Mouse (Mus musculus): ENCODE results near the gene Stx5a. TPM values are rescaled to one million over a fixed set of nuclear protein-coding genes. Genes with fewer than 3 reads are reported as not detected.

Stx5a gene
- polyA plus RNA-seq, 1 experiment from 2014 or later, result 162 TPM

- Histone ChIP-seq H3K4me2 (ENCODE audit: low read depth, low read length) (no peak overlapping the region), H3K4me3 (ENCODE audit: low read length) (no peak overlapping the region), H3K27me3 (ENCODE audit: control insufficient read depth, insufficient read depth, low read depth, low read length) (no peaks in the 10 kb centered on the region), H3K36me3 (ENCODE audit: control insufficient read depth, insufficient read depth, low read length) (peaks cover 34% of the 10 kb centered on the region), H3K4me1 (replicated peaks; ENCODE audit: control insufficient read depth, insufficient read depth, low read length) (peaks cover 22% of the 10 kb centered on the region), H3K9ac (ENCODE audit: low read length) (no peak overlapping the region), H3K27ac (ENCODE audit: low read length) (no peak overlapping the region), H3K9me3 (ENCODE audit: control insufficient read depth, low read length) (no peaks in the 10 kb centered on the region)
- ATAC-seq (ENCODE audit: low read depth), result no peak
- WGBS, result 92% methylated on average over 7 of the region's 7 CpGs
Observed at GRCm38 (mm10) chr19:8706930-8707329, 34.3 kb upstream of the Stx5a start.

- peaks cover 30% of the 10 kb centered on the region for H3K4me1 ChIP-seq (replicated peaks; ENCODE audit: control insufficient read depth, insufficient read depth, low read length)
Observed at GRCm38 (mm10) chr19:8708954-8709353, 32.3 kb upstream of the Stx5a start.

GRCm38 (mm10) chr19:8710057-8710456 lies 31.2 kb upstream of the Stx5a start:
- Histone ChIP-seq H3K9ac (ENCODE audit: low read length) (no peak overlapping the region), H3K4me1 (replicated peaks; ENCODE audit: control insufficient read depth, insufficient read depth, low read length) (peaks cover 34% of the 10 kb centered on the region), H3K9me3 (ENCODE audit: control insufficient read depth, low read length) (no peaks in the 10 kb centered on the region), H3K4me2 (ENCODE audit: low read depth, low read length) (no peak overlapping the region), H3K27me3 (ENCODE audit: control insufficient read depth, insufficient read depth, low read depth, low read length) (no peaks in the 10 kb centered on the region), H3K27ac (ENCODE audit: low read length) (peak overlapping the region; percentile 37), H3K36me3 (ENCODE audit: control insufficient read depth, insufficient read depth, low read length) (peaks cover 34% of the 10 kb centered on the region), H3K4me3 (ENCODE audit: low read length) (no peak overlapping the region)
- WGBS, result 86% methylated on average over 2 of the region's 2 CpGs
- no peak for ATAC-seq (ENCODE audit: low read depth)

More at GRCm38 (mm10) chr19:8708954-8709353, 32.3 kb upstream of the Stx5a start:
- no peak for ATAC-seq (ENCODE audit: low read depth)
- no peak overlapping the region for H3K4me2 ChIP-seq (ENCODE audit: low read depth, low read length)
- H3K27me3 ChIP-seq (ENCODE audit: control insufficient read depth, insufficient read depth, low read depth, low read length), result no peaks in the 10 kb centered on the region
- no peak overlapping the region for H3K4me3 ChIP-seq (ENCODE audit: low read length)
- H3K9ac ChIP-seq (ENCODE audit: low read length), result no peak overlapping the region
- WGBS, result 84% methylated on average over 8 of the region's 8 CpGs
- H3K36me3 ChIP-seq (ENCODE audit: control insufficient read depth, insufficient read depth, low read length), result peaks cover 34% of the 10 kb centered on the region
- H3K9me3 ChIP-seq (ENCODE audit: control insufficient read depth, low read length), result no peaks in the 10 kb centered on the region
- no peak overlapping the region for H3K27ac ChIP-seq (ENCODE audit: low read length)

- peaks cover 31% of the 10 kb centered on the region for H3K36me3 ChIP-seq (ENCODE audit: control insufficient read depth, insufficient read depth, low read length)
- peak overlapping the region; percentile 82 for H3K4me2 ChIP-seq (ENCODE audit: low read depth, low read length)
- no peak for ATAC-seq (ENCODE audit: low read depth)
- 47% methylated on average over 4 of the region's 4 CpGs for WGBS
- peaks cover 34% of the 10 kb centered on the region for H3K4me1 ChIP-seq (replicated peaks; ENCODE audit: control insufficient read depth, insufficient read depth, low read length)
- H3K9me3 ChIP-seq (ENCODE audit: control insufficient read depth, low read length), result no peaks in the 10 kb centered on the region
- H3K27ac ChIP-seq (ENCODE audit: low read length), result peak overlapping the region; percentile 94; the same call in 1 of the 2 replicates
- peak overlapping the region; percentile 91 for H3K9ac ChIP-seq (ENCODE audit: low read length)
- H3K27me3 ChIP-seq (ENCODE audit: control insufficient read depth, insufficient read depth, low read depth, low read length), result no peaks in the 10 kb centered on the region
- H3K4me3 ChIP-seq (ENCODE audit: low read length), result peak overlapping the region; percentile 89
Observed at GRCm38 (mm10) chr19:8711506-8711905, 29.7 kb upstream of the Stx5a start.

GRCm38 (mm10) chr19:8711949-8712869 lies 29.0 kb upstream of the Stx5a start:
- Histone ChIP-seq H3K27ac (ENCODE audit: low read length) (peak overlapping the region; percentile 94), H3K36me3 (ENCODE audit: control insufficient read depth, insufficient read depth, low read length) (peaks cover 29% of the 10 kb centered on the region), H3K9me3 (ENCODE audit: control insufficient read depth, low read length) (no peaks in the 10 kb centered on the region), H3K27me3 (ENCODE audit: control insufficient read depth, insufficient read depth, low read depth, low read length) (no peaks in the 10 kb centered on the region), H3K4me2 (ENCODE audit: low read depth, low read length) (peak overlapping the region; percentile 82), H3K4me1 (replicated peaks; ENCODE audit: control insufficient read depth, insufficient read depth, low read length) (peaks cover 34% of the 10 kb centered on the region), H3K4me3 (ENCODE audit: low read length) (peak overlapping the region; percentile 89), H3K9ac (ENCODE audit: low read length) (peak overlapping the region; percentile 91)
- WGBS, result 41% methylated on average over 10 of the region's 10 CpGs
- ATAC-seq (ENCODE audit: low read depth), result no peak

GRCm38 (mm10) chr19:8712870-8713305 lies 28.3 kb upstream of the Stx5a start:
- Histone ChIP-seq H3K9ac (ENCODE audit: low read length) (peak overlapping the region; percentile 91), H3K36me3 (ENCODE audit: control insufficient read depth, insufficient read depth, low read length) (peaks cover 24% of the 10 kb centered on the region), H3K9me3 (ENCODE audit: control insufficient read depth, low read length) (no peaks in the 10 kb centered on the region), H3K27me3 (ENCODE audit: control insufficient read depth, insufficient read depth, low read depth, low read length) (no peaks in the 10 kb centered on the region), H3K4me3 (ENCODE audit: low read length) (peak overlapping the region; percentile 89), H3K27ac (ENCODE audit: low read length) (peak overlapping the region; percentile 94), H3K4me1 (replicated peaks; ENCODE audit: control insufficient read depth, insufficient read depth, low read length) (peaks cover 34% of the 10 kb centered on the region), H3K4me2 (ENCODE audit: low read depth, low read length) (peak overlapping the region; percentile 82)
- ATAC-seq (ENCODE audit: low read depth), result peak; percentile 75
- WGBS, result under 1% methylated on average over 13 of the region's 13 CpGs

GRCm38 (mm10) chr19:8713306-8713996 lies 27.8 kb upstream of the Stx5a start:
- under 1% methylated on average over 50 of the region's 51 CpGs for WGBS
- H3K27me3 ChIP-seq (ENCODE audit: control insufficient read depth, insufficient read depth, low read depth, low read length), result no peaks in the 10 kb centered on the region
- H3K36me3 ChIP-seq (ENCODE audit: control insufficient read depth, insufficient read depth, low read length), result peaks cover 18% of the 10 kb centered on the region
- ATAC-seq (ENCODE audit: low read depth), result peak; percentile 94
- H3K4me3 ChIP-seq (ENCODE audit: low read length), result peak overlapping the region; percentile 89
- H3K27ac ChIP-seq (ENCODE audit: low read length), result peak overlapping the region; percentile 94
- H3K9me3 ChIP-seq (ENCODE audit: control insufficient read depth, low read length), result no peaks in the 10 kb centered on the region
- peak overlapping the region; percentile 91 for H3K9ac ChIP-seq (ENCODE audit: low read length)
- H3K4me2 ChIP-seq (ENCODE audit: low read depth, low read length), result peak overlapping the region; percentile 82
- peaks cover 34% of the 10 kb centered on the region for H3K4me1 ChIP-seq (replicated peaks; ENCODE audit: control insufficient read depth, insufficient read depth, low read length)

GRCm38 (mm10) chr19:8713997-8714652 lies 27.1 kb upstream of the Stx5a start:
- 6% methylated on average over 13 of the region's 13 CpGs for WGBS
- Histone ChIP-seq H3K27ac (ENCODE audit: low read length) (peak overlapping the region; percentile 94), H3K4me2 (ENCODE audit: low read depth, low read length) (peak overlapping the region; percentile 82), H3K4me3 (ENCODE audit: low read length) (peak overlapping the region; percentile 89), H3K4me1 (replicated peaks; ENCODE audit: control insufficient read depth, insufficient read depth, low read length) (peaks cover 34% of the 10 kb centered on the region), H3K9ac (ENCODE audit: low read length) (peak overlapping the region; percentile 91), H3K9me3 (ENCODE audit: control insufficient read depth, low read length) (no peaks in the 10 kb centered on the region), H3K36me3 (ENCODE audit: control insufficient read depth, insufficient read depth, low read length) (peaks cover 11% of the 10 kb centered on the region), H3K27me3 (ENCODE audit: control insufficient read depth, insufficient read depth, low read depth, low read length) (no peaks in the 10 kb centered on the region)
- peak; percentile 7; the same call in 1 of the 2 replicates for ATAC-seq (ENCODE audit: low read depth)
